Mouse (Mus musculus) testis, adult 2 months (tissue): Measurements from ENCODE around the gene Trim14. TPM values are rescaled to one million over a fixed set of nuclear protein-coding genes. Genes with fewer than 3 reads are reported as not detected.

Experiments used
- H3K27ac ChIP-seq: fragments of 200-500 bp; 2 replicates; pipeline ENCODE4 v1.5.1; 2012; ENCODE audit warnings: low read depth, low read length; ENCODE audit not compliant: control insufficient read depth, insufficient read depth
- H3K27me3 ChIP-seq: fragments of 200-500 bp; 2 replicates; pipeline ENCODE4 v1.6.1; 2012; ENCODE audit warnings: mild to moderate bottlenecking, low read length, moderate library complexity; ENCODE audit not compliant: control insufficient read depth, insufficient read depth
- H3K36me3 ChIP-seq: fragments of 200-500 bp; 2 replicates; pipeline ENCODE4 v1.6.1; 2012; ENCODE audit warnings: mild to moderate bottlenecking, low read length; ENCODE audit not compliant: control insufficient read depth, insufficient read depth
- H3K4me1 ChIP-seq: fragments of 200-500 bp; 2 replicates; pipeline ENCODE4 v1.6.1; 2012; ENCODE audit warnings: low read length; ENCODE audit not compliant: control insufficient read depth, insufficient read depth
- H3K4me3 ChIP-seq: fragments of 200-500 bp; 2 replicates; pipeline ENCODE4 v1.5.1; 2012; ENCODE audit warnings: low read depth, mild to moderate bottlenecking, low read length, moderate library complexity, mixed read lengths; ENCODE audit not compliant: control insufficient read depth
- CTCF ChIP-seq: fragments of 200-500 bp; IDR thresholded peaks from 2 replicates; pipeline ENCODE4 v1.5.1; 2012; ENCODE audit warnings: low read depth, mild to moderate bottlenecking, inconsistent platforms, low read length, moderate library complexity; ENCODE audit not compliant: control insufficient read depth, insufficient read depth, insufficient replicate concordance
- POLR2A ChIP-seq: fragments of 200-500 bp; IDR thresholded peaks from 2 replicates; pipeline ENCODE4 v1.6.1; 2012; ENCODE audit warnings: low read depth, mild to moderate bottlenecking, inconsistent platforms, low read length, moderate library complexity; ENCODE audit not compliant: control insufficient read depth
- polyA plus RNA-seq: library from polyadenylated mRNA; depleted of rRNA; stranded (reverse); fragments of >200 nt; gene quantifications from 2 replicates; pipeline ENCODE4 v1.2.3, GENCODE M21; 2012

Gene Trim14
- polyA plus RNA-seq, 1 experiment, result 6.4 TPM

GRCm38 (mm10) chr4:46546709-46547108, 10.8 kb upstream of the Trim14 start:
- Histone ChIP-seq H3K27me3 (no peaks in the 10 kb centered on the region), H3K4me1 (no peaks in the 10 kb centered on the region; the same call in 1 of the 2 replicates), H3K27ac (no peak overlapping the region), H3K4me3 (no peak overlapping the region), H3K36me3 (no peaks in the 10 kb centered on the region)
- TF ChIP-seq CTCF (no peak), POLR2A (no peak)

GRCm38 (mm10) chr4:46545498-46545897, 9.6 kb upstream of the Trim14 start:
- TF ChIP-seq POLR2A, result no peak
- no peak for TF ChIP-seq CTCF
- Histone ChIP-seq H3K27ac (no peak overlapping the region), H3K4me1 (no peaks in the 10 kb centered on the region; the same call in 1 of the 2 replicates), H3K27me3 (no peaks in the 10 kb centered on the region), H3K4me3 (peak overlapping the region; percentile 17), H3K36me3 (no peaks in the 10 kb centered on the region)

GRCm38 (mm10) chr4:46544313-46544712, 8.4 kb upstream of the Trim14 start:
- TF ChIP-seq POLR2A (no peak), CTCF (peak; percentile 48; the same call in 1 of the 2 replicates)
- H3K27ac ChIP-seq, result no peak overlapping the region
- no peaks in the 10 kb centered on the region for H3K27me3 ChIP-seq
- no peaks in the 10 kb centered on the region; the same call in 1 of the 2 replicates for H3K4me1 ChIP-seq
- H3K4me3 ChIP-seq, result no peak overlapping the region
- H3K36me3 ChIP-seq, result no peaks in the 10 kb centered on the region

GRCm38 (mm10) chr4:46543366-46544050, 7.6 kb upstream of the Trim14 start:
- no peaks in the 10 kb centered on the region for H3K4me1 ChIP-seq
- no peak overlapping the region for H3K4me3 ChIP-seq
- H3K27ac ChIP-seq, result no peak overlapping the region
- H3K36me3 ChIP-seq, result no peaks in the 10 kb centered on the region
- no peak for TF ChIP-seq POLR2A
- no peak for TF ChIP-seq CTCF
- no peaks in the 10 kb centered on the region for H3K27me3 ChIP-seq

- Histone ChIP-seq H3K27ac (no peak overlapping the region), H3K27me3 (no peaks in the 10 kb centered on the region), H3K4me1 (no peaks in the 10 kb centered on the region), H3K4me3 (no peak overlapping the region), H3K36me3 (no peaks in the 10 kb centered on the region)
- TF ChIP-seq POLR2A, result no peak
- TF ChIP-seq CTCF, result no peak
These were observed 5.8 kb upstream of the Trim14 start for GRCm38 (mm10) chr4:46541707-46542106.

- Histone ChIP-seq H3K4me3 (no peak overlapping the region), H3K27me3 (no peaks in the 10 kb centered on the region), H3K27ac (no peak overlapping the region), H3K36me3 (no peaks in the 10 kb centered on the region), H3K4me1 (peaks cover 16% of the 10 kb centered on the region)
- no peak for TF ChIP-seq CTCF
- TF ChIP-seq POLR2A, result no peak
These were observed 3.2 kb upstream of the Trim14 start for GRCm38 (mm10) chr4:46539167-46539566.

- Histone ChIP-seq H3K4me1 (peaks cover 23% of the 10 kb centered on the region), H3K27ac (peak overlapping the region; percentile 70), H3K27me3 (no peaks in the 10 kb centered on the region)
These were observed 679 bp downstream of the Trim14 start for GRCm38 (mm10) chr4:46535094-46535830.

More at GRCm38 (mm10) chr4:46535094-46535830, 679 bp downstream of the Trim14 start:
- peak overlapping the region; percentile 88 for H3K4me3 ChIP-seq
- TF ChIP-seq CTCF, result no peak
- no peak for TF ChIP-seq POLR2A
- H3K36me3 ChIP-seq, result peaks cover 2% of the 10 kb centered on the region; the same call in 1 of the 2 replicates
